Mouse (Mus musculus) heart, adult 10 weeks (tissue): ENCODE results near the gene Stum. TPM values are rescaled to one million over a fixed set of nuclear protein-coding genes. Genes with fewer than 3 reads are reported as not detected.

Source experiments
- polyA plus RNA-seq: library from polyadenylated mRNA; stranded (reverse); fragments of 350-450 nt; fragmentation: Illumina TruSeq; extraction: RNeasy Lipid Tissue Mini Kit (QIAGEN cat#74804); gene quantifications from one replicate; pipeline ENCODE4 v1.2.3, GENCODE M21; 2014; ENCODE audit warnings: low read depth, low replicate concordance

The Stum gene
- 6.1 TPM for polyA plus RNA-seq

DNA sequence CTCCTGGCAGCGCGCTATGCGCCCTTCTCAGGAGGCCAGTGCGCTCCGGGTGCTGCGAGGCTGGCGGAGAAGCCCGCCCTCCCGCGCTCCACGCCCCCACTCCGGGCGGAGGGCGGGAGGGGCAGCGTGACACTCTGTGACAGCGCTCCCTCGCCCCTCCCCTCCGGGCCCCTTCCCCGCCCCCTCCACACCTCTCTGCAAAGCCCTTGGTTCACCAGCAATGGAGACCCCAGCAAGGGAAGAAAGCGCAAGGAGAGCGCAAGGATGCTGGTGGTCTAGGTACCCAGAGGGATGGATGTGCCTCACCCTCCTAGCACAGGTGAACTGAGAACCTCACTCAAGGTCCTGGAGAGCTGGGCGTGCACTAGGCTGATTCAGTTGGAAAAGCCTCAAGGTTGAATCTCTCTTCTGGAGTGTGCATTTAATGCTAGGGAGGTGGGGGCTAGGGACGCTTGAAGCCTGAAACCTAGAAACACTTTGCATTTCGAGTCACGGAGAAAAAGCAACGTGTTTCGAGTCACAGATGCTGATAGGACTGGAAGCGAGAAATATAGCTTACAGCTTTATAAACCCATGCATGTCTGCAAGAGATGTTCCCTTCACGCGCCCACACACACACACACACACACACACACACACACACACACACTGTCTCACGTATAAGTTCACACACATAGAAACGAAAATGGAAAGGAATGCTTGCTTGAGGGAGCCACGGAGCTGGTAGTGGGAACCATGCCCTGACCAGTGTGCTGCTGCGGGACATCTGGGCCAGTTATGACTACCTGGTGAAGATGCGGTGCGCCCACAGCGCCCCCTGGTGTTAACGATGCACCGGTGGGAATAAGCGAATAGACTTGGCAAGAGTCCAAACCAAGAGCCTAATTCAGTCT is at the start of gene Stum:
Stum (minus strand) TSS at position 106 of the 893 bp plus-strand sequence.

Other genes starting within 250 kb of the Stum start
- gene Psen2, start 220.1 kb downstream of the Stum start, polyA plus RNA-seq = 15.5 TPM
- gene Itpkb, start 153.0 kb downstream of the Stum start, polyA plus RNA-seq = 37.8 TPM
- 38.5 TPM for gene Parp1, start 85.4 kb upstream of the Stum start, polyA plus RNA-seq
- 1.7 TPM for gene Lin9, start 157.6 kb upstream of the Stum start, polyA plus RNA-seq
- gene Mixl1, start 213.5 kb upstream of the Stum start, polyA plus RNA-seq = not detected
- 22.1 TPM for gene Acbd3, start 242.5 kb upstream of the Stum start, polyA plus RNA-seq